Mouse (Mus musculus) hindbrain, embryonic 15.5 days (tissue): ENCODE results near the gene Mup11. TPM values are rescaled to one million over a fixed set of nuclear protein-coding genes. Genes with fewer than 3 reads are reported as not detected.
"Not testable (repeated sequence)": the region's sequence is repeated elsewhere in the genome, so short reads cannot be mapped to it uniquely, and the experiment has no call there.

Experiments
- ATAC-seq: fragments of 200-750 bp; cut with Nextera tagmentation; 2 replicates; pipeline ENCODE4 v1.8.0; 2017; ENCODE audit warnings: low read depth, moderate number of reproducible peaks, moderate TSS enrichment; ENCODE audit not compliant: low FRiP score
- H3K27ac ChIP-seq: fragments of 300-500 bp; sonication (generic); replicated peaks from 2 replicates; pipeline ENCODE4 v1.5.1; 2015; ENCODE audit warnings: mild to moderate bottlenecking, inconsistent platforms
- H3K27me3 ChIP-seq: fragments of 300-500 bp; sonication (generic); 2 replicates; pipeline ENCODE4 v1.6.1; 2015; ENCODE audit warnings: control low read depth, inconsistent platforms
- H3K36me3 ChIP-seq: fragments of 300-500 bp; sonication (generic); 2 replicates; pipeline ENCODE4 v1.6.1; 2015; ENCODE audit warnings: control low read depth, inconsistent platforms
- H3K4me1 ChIP-seq: fragments of 300-500 bp; sonication (generic); replicated peaks from 2 replicates; pipeline ENCODE4 v1.6.1; 2015; ENCODE audit warnings: control low read depth, inconsistent platforms
- H3K4me2 ChIP-seq: fragments of 300-500 bp; sonication (generic); 2 replicates; pipeline ENCODE4 v1.6.1; 2015; ENCODE audit warnings: moderate library complexity, mild to moderate bottlenecking, inconsistent platforms
- H3K4me3 ChIP-seq: fragments of 300-500 bp; sonication (generic); 2 replicates; pipeline ENCODE4 v1.5.1; 2015; ENCODE audit warnings: mild to moderate bottlenecking, inconsistent platforms
- H3K9ac ChIP-seq: fragments of 300-500 bp; sonication (generic); 2 replicates; pipeline ENCODE4 v1.6.1; 2015; ENCODE audit warnings: inconsistent platforms
- H3K9me3 ChIP-seq: fragments of 300-500 bp; sonication (generic); 2 replicates; pipeline ENCODE4 v1.6.1; 2016; ENCODE audit warnings: control low read depth, inconsistent platforms
- WGBS: fragments of 180-500 bp; shearing (Covaris S2); methylation state at CpG from one replicate; pipeline ENCODE4 v1.1.7; 2015; 5-methylcytosine and 5-hydroxymethylcytosine counted together
- polyA plus RNA-seq: library from polyadenylated mRNA; unstranded; fragments of >200 nt; fragmentation: Nextera tagmentation; extraction: Ambion mirVana; gene quantifications from 2 replicates; pipeline ENCODE4 v1.2.1, GENCODE M21; 2015

Mup11 gene
- polyA plus RNA-seq: not detected in 2 replicates

- H3K36me3 ChIP-seq, H3K27me3 ChIP-seq, H3K27ac ChIP-seq, H3K4me1 ChIP-seq, H3K9me3 ChIP-seq, H3K4me3 ChIP-seq, H3K9ac ChIP-seq, ATAC-seq, H3K4me2 ChIP-seq: not testable (repeated sequence)
- WGBS: 93% methylated on average over 4 of the region's 5 CpGs
Observed at GRCm38 (mm10) chr4:60662311-60662710, at the start of gene Mup11. TSS of gene Mup11 (minus strand) at chr4:60662411.

Other genes starting within 250 kb of the Mup11 start
- not detected in 2 replicates for gene Mup9, start 240.5 kb downstream of the Mup11 start, polyA plus RNA-seq
- not detected in 2 replicates for gene Mup1, start 160.5 kb downstream of the Mup11 start, polyA plus RNA-seq
- gene Mup10, start 80.2 kb downstream of the Mup11 start, polyA plus RNA-seq: not detected in 2 replicates
- not detected in 2 replicates for gene Mup12, start 78.9 kb upstream of the Mup11 start, polyA plus RNA-seq
- not detected in 2 replicates for gene Mup22, start 159.1 kb upstream of the Mup11 start, polyA plus RNA-seq